Mouse (Mus musculus) urinary bladder, adult 18-20 months (tissue): ENCODE data around the gene Tprg.

ENCODE experiments used
- DNase-seq, 2 experiments: peaks; one replicate each; pipeline ENCODE4 v3.0.0; 2022; ENCODE audit warnings: low spot score in 2 of 2, mixed read lengths in 2 of 2

Tprg gene

DNA sequence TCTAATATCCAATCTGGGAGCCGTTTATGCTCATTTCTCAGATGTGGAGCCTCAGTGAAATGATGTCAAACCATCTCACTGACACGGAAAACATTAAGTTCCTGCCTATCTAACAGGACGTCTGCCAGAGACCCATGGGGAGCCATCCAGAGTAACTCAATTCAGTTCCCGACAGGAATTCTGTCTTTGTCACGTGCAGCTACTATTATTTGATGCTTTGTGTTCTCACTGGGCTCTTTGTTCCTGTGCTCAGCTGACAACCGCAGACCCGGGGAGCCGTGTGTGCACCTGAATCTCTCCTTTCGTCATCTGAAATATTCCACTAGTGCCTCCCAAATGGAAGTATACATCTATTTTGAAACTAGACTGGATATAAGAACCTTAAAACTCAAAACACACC is 138.3 kb downstream of the Tprg start:
- no peak for DNase-seq

DNA sequence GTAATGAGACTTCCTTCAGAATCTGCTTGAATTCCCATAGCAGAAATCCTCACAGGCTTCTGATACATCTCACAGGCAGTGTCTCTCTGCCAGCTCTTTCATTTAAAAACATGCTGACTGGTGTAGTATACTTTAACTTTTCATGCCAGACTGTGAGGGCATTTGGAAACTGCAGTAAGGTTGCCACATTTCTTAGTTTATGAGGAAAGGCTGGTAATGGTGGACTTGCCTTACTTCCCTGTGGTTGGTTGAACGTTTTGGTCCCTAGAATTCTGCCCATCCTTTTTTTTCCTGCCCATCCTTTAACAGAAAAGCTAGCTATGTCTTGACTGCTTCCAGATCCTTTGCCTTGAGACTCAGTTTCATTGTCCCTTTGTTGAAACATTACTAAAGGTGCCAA is 138.8 kb downstream of the Tprg start:
- DNase-seq, result no peak

DNA sequence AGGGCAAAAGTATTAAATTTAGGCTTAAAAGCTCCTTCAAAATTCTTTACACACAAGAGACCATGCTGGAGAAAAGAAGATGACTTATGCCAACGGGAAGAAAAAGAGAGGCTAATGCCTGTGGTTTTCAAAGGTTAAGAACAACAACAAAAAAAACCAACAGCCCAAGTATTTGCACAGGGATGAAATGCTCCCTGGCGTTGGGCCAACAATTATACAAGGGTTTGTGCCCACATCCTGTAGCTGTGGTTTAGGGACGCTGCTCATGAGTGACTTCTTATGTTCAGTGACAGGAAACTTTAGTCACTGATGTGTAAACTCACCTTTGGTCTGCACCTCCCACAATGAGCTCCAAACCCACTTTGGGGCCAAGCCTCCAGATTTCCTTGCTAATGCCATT is 139.6 kb downstream of the Tprg start:
- peak in 1 of 2 experiments; percentile 50 for DNase-seq

DNA sequence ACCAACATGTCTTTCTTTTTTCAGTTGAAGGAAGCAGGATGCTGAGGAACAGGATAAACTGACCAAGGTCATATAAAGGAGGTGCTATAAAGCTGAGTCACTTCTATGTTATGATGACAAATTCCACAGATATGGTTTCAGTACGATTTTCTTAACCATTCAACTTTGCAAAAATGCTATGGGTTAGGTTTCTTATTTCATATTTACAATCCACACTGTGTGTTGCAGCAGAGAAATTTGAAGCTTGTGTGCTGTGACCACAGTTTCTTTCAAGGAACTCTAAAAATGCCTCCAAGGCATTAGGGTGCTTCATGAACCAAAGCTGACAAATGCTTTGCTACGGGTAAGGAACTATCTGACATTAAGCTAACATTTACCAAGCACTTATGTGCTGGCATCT is 153.4 kb downstream of the Tprg start:
- DNase-seq, result no peak

DNA sequence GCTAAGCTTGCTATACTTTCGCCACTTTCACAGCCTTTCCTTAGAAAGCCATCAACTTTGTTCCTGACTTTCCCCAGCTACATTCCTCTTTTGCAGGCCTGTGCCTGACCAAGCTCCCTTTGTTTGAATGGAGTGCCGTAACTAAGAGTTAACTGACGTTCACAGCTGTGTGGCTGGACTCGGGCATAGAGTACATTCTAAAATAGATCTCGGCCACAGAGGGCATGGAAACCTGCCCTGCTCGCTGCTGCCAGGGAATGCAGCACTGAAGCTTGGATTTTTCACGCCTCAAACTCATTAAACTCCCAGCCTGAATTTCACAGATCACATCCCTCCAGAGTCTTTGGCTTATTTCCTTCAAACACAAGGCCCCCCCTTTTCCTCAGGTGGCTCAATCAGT is 159.0 kb downstream of the Tprg start:
- no peak for DNase-seq

DNA sequence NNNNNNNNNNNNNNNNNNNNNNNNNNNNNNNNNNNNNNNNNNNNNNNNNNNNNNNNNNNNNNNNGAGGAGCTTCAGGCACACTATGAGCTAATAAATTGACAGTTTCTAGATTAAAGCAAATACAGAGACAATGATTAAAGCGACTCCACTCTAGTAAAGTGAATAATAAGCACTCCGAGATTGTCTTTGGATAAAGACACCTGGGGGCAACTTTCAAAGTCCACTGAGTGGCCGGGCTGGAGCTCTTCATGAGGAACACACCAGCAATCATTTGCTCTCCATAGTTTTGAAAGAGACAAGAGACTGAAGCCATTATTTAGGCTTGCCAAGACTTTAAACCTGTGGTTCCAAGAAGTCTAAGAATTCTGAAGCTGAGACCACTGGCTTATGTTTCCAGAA is 164.9 kb downstream of the Tprg start:
- no peak for DNase-seq

DNA sequence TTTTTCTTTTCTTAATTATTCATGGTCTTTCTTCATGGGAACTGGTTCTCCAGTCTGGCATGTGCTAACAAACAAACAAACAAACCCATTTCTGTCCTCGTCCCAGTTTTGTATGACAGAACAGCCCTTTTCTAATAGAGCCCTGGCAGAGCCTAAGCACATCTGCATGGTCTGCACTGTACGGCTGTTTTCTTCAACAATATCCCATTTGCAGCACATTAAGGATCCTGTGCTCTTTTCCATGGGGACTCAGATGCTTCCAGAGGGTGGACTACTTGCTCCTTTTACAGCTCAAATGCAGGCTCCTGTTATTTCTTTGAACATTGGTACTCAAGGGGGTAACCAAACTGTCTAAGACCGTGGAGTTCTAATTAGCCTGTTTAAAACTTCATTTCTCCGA is 178.1 kb downstream of the Tprg start:
- no peak for DNase-seq

DNA sequence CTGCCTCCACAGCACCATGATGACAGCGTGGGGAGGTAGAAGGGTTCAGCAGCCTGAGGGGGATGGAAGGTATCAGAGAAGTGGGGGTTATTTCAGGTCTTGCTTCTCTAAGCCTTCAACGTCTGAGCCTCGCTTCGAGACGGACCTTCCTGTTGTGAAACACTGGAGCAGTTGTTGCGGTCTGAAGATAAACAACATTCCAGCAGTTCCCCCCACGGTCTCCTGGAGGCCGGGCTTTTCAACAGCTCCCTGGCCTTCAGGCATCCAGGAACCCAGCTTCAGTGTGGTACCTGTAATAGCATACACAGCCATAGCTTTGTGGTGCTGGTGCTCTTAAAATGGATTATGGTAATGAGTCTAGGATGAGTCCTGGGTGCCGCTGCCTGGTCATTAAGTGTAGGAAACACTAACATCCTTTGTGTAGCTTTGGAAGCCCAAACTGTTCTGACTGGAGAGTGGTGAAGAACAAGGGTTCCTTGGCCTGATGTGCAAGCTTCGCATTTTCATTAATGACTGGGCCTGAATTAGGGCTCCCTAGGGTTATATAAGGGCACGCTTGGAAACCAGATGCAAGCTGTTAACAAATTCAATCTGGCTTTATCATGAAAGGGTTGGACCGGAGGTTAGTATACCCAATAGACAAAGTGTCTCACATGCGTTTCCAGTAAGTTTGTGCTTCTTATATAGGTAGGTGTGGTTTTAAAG is 179.0 kb downstream of the Tprg start:
- DNase-seq, result peak in 1 of 2 experiments; percentile 9

DNA sequence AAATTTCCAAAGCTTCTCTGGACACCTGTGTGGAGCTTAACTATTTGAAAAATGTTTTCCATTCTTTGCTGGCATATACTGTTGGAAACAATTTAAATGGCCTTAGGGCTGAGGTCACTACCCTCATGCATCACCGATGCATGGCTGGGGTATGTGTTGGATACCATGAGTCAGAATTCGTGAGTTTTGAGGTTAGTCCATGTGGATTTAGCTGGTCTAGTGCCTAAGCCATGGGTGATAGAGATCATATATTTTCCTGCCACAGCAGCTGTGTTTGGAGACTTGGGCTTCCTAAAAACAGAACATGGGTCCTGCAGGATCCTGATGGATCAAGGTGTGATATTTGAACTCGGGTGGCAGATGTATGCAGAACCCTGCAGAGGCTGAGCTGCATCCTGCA is 181.4 kb downstream of the Tprg start:
- no peak for DNase-seq

DNA sequence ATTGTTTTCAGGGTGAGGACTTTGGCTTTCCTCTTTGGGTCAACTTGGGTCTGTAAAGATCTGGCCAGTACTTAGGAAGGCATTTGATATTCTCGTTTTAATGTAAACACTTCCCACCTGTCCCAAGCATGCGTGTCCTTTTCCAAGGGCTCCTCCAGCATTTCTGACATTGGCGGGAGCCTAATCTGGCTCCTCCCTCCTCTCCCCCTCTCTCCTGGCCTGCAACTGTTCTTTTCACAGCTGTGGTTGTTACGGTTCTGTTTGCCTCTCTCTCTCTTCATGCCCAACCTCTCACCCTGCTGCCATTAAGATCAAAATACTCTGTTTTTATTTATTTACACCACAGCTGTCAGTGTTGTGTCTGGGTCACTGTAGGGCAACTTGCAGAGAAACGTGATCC is 182.0 kb downstream of the Tprg start:
- no peak for DNase-seq
